Mouse (Mus musculus) lung, postnatal 10 days (tissue): ENCODE results near the gene Nptxr.
A peak's percentile ranks its signal among the peaks of the same experiment; 100 is the strongest.

Source experiments
- DNase-seq: peaks from one replicate; pipeline ENCODE4 v3.0.0; 2021

Nptxr gene

GRCm38 (mm10) chr15:79787815-79788214 lies 16.8 kb downstream of the Nptxr start:
- no peak for DNase-seq

- DNase-seq: no peak
These were observed 19.5 kb downstream of the Nptxr start for GRCm38 (mm10) chr15:79785056-79785455.

GRCm38 (mm10) chr15:79777749-79778148 lies 26.8 kb downstream of the Nptxr start, which contains the start of gene Dnal4:
TSS of gene Dnal4 (minus strand) at chr15:79777849.
- DNase-seq: no peak

- no peak for DNase-seq
These were observed 28.9 kb downstream of the Nptxr start for GRCm38 (mm10) chr15:79775662-79776061.

DNA sequence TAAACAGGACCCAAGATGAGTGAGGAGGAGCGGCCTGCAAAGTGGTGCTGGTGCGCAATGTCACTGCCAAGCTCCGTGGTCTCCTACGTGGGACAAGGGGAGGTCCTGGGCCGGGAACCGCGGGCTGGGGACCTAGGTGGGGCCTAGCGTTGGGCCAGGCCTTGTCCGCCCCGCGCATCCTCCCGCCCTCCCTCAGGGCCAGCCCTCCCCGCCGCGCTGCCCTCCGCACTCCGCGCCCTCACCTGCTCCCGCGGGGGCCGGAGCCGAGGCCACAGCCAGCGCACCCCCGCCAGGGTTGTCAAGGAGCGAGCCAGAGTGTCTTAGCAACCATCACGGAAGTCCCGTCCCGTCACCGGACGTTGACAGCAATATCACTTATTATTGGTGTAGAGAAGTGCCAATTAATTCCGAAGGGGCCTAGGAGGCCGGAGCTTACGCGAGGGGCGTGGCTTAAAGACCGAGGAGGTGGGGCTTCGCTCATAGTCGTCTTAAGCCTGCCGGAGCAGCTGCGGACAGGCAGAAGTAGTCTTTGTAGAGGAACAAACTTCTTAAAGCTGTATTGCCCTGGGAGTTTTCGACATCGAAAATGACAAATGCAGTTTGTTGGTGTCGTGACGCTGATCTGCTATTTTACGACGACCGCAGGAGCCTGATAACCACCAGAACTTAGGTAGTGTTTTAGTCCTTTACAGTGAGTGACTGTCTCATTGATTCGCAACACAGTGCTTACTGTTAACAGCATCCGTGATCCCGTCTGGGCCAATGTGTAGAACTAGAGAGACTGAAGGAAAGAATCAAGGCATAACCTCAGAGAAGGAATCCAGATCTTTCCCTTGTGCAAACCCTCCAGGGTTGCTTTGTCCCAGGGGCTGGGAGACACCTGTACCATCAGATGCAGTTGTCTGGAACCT lies 30.2 kb downstream of the Nptxr start:
- peak; percentile 99 for DNase-seq

DNA sequence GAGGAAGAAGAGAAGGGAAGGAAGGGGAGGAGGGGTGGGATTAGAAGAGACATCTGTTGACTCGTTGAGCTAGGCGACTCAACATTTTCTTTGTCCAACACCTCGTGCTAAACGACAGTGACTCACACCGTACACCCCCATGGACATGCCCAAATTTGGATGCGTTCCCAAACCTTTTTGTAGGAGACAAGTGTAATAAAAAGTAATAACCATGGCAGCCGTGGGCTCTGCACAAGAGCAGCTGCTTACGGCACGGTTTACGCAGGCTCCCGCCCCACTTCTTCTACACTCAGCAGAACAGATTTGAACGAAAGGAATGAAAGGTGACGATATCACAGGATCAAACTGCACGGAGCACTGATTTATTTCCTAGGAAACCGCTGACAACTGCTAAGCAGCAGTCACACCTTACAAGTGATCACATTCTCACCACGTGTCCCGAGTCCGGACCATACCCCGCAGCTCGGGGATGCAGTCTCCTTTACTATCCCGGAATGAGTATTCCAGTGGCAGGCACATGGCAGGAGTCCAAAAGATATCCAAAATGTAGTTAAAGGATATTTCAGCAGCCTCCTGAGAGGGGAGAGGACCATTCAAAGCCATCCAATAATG lies 33.8 kb downstream of the Nptxr start:
- no peak for DNase-seq

GRCm38 (mm10) chr15:79768302-79768701 lies 36.3 kb downstream of the Nptxr start:
- DNase-seq: no peak

DNA sequence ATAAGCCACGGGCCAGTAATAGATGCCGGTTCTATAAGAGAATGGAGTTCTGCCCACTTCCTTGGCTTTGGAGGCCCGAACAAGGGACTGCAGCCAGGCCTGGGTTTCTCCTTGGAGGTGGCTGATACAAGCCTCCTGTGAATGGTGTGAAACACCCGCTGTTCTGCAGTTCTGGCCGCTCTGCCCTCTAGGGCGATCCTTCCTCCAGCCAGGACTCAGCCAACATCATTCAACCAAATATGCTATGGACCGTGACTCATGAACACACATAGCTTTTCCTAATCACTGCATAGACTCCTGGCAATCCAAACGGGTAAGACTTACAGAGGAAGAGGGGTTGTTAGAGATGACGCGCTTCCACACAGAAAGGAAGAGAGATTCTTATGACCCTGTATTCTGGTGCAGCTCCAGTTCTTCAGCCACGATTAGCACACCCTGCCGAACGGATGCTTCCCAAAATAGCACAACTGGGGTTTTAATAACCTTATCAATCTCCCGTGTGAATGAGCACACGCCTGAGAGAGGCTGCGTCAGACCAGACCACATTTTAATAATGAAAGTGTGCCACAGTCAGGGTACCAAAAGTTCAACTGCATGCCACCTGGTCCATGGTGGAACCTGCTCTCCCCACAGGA lies 37.1 kb downstream of the Nptxr start:
- DNase-seq: no peak

DNA sequence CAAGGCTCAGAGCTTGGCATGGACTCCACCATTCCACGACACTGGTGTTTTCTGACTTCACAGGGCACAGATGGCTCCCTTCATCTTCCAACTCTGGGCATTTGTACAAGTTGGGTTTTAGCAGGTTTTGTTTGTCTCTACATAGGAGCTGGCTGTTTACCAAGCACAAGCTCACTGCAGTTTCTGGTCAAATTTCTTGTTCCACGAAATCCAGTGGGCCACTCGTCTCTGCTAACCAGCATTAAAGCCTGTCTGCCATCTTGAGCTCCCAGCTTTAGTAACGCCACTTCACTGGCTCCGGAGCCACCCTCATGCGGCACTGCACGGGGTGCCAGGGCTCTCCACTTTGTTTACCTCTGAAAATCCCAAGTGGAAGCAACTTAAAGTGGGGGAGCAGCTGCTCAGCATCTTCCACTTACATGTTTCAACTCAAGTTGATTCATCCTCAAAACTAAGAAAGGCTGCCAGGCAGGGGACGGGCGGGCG lies 37.9 kb downstream of the Nptxr start:
- DNase-seq: no peak

DNA sequence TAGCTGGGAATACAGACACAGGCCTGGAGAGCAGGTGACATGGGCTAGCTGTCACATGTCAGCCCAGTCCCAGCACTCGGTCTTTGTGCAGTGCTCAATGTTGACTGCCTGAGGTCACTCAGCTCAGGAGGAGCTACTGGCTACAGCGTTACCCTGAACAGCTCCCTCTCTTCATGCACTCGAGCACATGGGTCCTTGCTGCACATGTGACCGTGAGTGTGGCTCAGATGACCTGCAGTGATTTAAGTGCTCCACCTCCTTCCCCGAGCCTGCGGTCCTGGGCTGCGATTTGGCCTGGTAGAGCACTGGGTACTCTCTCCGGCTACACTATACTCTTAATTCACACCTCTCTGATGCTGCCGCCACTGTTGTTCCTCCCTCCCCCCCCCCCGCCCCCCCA lies 38.4 kb downstream of the Nptxr start:
- no peak for DNase-seq

GRCm38 (mm10) chr15:79765361-79765760 lies 39.2 kb downstream of the Nptxr start:
- peak; percentile 29 for DNase-seq

GRCm38 (mm10) chr15:79764539-79765267 lies 39.9 kb downstream of the Nptxr start:
- no peak for DNase-seq

- DNase-seq: peak; percentile 26
These were observed 40.8 kb downstream of the Nptxr start for GRCm38 (mm10) chr15:79763601-79764246.

- DNase-seq: no peak
These were observed 41.6 kb downstream of the Nptxr start for GRCm38 (mm10) chr15:79763001-79763400.

GRCm38 (mm10) chr15:79760956-79761355 lies 43.6 kb downstream of the Nptxr start:
- no peak for DNase-seq

DNA sequence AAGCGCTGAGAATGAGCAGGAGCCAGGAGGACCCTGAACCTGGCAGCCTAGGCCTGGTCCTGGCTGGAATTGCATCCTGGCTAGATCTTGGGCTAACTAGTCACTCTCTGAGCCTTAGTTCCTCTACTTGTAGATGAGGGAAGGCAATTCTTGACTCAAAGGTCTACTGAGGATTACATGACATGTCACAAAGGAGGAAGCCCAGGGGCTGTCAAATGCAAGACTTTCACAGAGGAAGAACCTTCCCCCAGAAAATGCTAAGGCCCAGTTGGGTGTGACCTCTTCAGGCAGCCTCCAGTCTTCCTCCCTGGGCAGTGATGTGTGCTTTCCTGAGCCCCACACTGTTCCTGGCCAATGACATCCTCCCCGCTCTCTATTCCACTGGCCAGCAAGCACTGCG lies 47.4 kb downstream of the Nptxr start:
- no peak for DNase-seq

- peak; percentile 42 for DNase-seq
These were observed 48.5 kb downstream of the Nptxr start for GRCm38 (mm10) chr15:79755977-79756625.

DNA sequence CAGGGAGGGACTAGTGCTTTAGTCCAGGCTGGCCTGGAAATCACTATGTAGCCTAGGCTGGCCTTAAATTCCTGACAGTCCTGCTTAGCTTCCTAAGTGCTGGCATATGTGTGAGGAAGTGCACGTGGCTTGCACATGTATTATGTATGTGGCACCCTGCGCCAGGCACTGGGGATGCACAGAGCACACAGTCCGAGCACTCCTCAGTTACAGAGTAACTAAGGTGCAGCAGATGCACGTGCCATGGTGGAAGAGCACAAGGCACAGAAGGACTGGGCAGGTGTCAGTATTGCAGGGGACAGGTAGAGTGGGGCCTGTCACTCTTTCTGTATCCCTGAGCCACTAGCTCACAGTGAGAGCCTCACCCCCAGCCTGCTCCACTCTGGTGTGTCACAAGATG lies 49.4 kb downstream of the Nptxr start:
- DNase-seq: no peak

- DNase-seq: no peak
These were observed 50.7 kb downstream of the Nptxr start for GRCm38 (mm10) chr15:79753873-79754272.

- DNase-seq: no peak
These were observed 51.2 kb downstream of the Nptxr start for GRCm38 (mm10) chr15:79753420-79753752.

- peak; percentile 88 for DNase-seq
These were observed 51.7 kb downstream of the Nptxr start for GRCm38 (mm10) chr15:79752742-79753419.
